In the genomic region with DNA sequence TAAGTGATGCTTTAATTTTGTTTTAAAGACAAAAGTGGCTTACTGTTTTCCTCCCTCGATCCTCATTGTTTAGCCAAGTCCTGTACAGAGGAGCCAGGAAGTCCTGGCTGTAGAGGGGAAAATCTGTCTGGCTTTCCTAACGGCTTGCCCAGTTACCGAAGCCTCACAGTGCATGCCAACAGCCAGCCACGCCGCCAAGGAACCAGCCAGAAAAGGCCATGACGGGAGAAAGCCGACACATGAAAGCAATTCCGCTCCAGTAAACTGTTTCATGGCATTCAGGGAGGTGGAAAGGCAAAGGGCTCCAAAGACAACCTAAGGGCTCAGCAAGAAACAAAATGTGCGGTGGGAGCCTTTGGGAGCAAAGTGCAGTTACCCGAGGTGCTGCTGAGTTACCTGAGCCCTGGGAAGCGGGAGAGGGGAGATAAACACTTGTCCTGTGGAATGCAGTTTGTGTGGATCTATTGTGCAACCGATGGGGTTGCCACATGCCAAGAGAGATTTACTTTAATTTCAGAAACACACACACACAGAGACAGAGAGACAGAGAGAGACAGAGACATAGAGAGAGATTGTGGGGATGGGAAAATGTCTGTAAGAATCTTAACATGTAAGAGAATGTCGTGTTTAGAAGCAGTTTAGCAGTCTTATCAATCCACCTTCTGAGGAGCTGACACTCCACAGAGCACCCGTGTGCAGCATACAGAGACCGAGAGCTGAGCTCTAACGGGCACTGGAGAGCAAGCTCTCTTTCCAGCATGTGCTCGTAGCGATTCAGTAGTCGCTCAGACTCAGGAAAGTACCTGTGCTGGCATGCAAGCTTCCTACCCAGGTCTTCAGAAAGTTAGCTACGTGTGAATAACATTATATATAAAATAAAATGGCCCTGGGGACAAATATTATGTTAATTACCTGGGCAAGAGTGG, we compare ENCODE assay signal across 10 mouse cellular contexts.
A peak's percentile ranks its signal among the peaks of the same experiment; 100 is the strongest.
DNase-seq lines count a peak whose midpoint lies in the region; ATAC-seq lines count a peak whose summit lies in the region.
"Had no signal": no experiment of that assay in that cellular context is flagged by ENCODE, and none has a peak within 500 bp of the region (broad histone marks: within the 10 kb centered on the region; RNA-seq: fewer than 3 reads in every experiment).

No protein-coding gene starts in this region.

- no peak overlapping the region for H3K9ac ChIP-seq in hindbrain, embryonic 16.5 days (ENCODE audit: low read depth, low read length)
- no peak overlapping the region for H3K9ac ChIP-seq in hindbrain, embryonic 12.5 days
- peak overlapping the region; percentile 40; the same call in 1 of the 2 replicates for H3K9ac ChIP-seq in embryonic facial prominence, embryonic 13.5 days
- H3K9ac ChIP-seq in limb, embryonic 13.5 days = no peak overlapping the region

- H3K27me3 ChIP-seq in hindbrain, embryonic 16.5 days (replicated peaks; ENCODE audit: control insufficient read depth, insufficient read depth, low read length) = no peaks in the 10 kb centered on the region
- no peaks in the 10 kb centered on the region for H3K27me3 ChIP-seq in hindbrain, embryonic 12.5 days
- no peaks in the 10 kb centered on the region for H3K27me3 ChIP-seq in embryonic facial prominence, embryonic 13.5 days
- H3K27me3 ChIP-seq in limb, embryonic 13.5 days = no peaks in the 10 kb centered on the region

- ATAC-seq in hindbrain, embryonic 16.5 days = peak; percentile 65; the same call in 1 of the 2 replicates
- ATAC-seq in hindbrain, embryonic 12.5 days (ENCODE audit: low FRiP score) = no peak
- ATAC-seq in embryonic facial prominence, embryonic 13.5 days (ENCODE audit: insufficient number of reproducible peaks, insufficient read depth, low FRiP score, low TSS enrichment, low read depth) = no peak
- no peak for ATAC-seq in limb, embryonic 13.5 days (ENCODE audit: low FRiP score, low read depth)
- ATAC-seq in frontal cortex, adult (ENCODE audit: low TSS enrichment) = no peak

- DNase-seq in brain, adult 2 months (ENCODE audit: low read depth, low spot score) = peak; percentile 1
- no peak for DNase-seq in spleen, postnatal 36 days (ENCODE audit: low spot score in 2 of 2)
- no peak for DNase-seq in spleen, postnatal 10 days (ENCODE audit: low spot score in 2 of 2)
- DNase-seq: right cerebral cortex, adult 18-20 months; thymus, postnatal 25 days had no signal

- no peak overlapping the region for H3K4me3 ChIP-seq in hindbrain, embryonic 16.5 days (ENCODE audit: low read length)
- H3K4me3 ChIP-seq in hindbrain, embryonic 12.5 days = no peak overlapping the region
- H3K4me3 ChIP-seq in embryonic facial prominence, embryonic 13.5 days = no peak overlapping the region
- H3K4me3 ChIP-seq in limb, embryonic 13.5 days = no peak overlapping the region

- no peaks in the 10 kb centered on the region for H3K4me1 ChIP-seq in hindbrain, embryonic 16.5 days (ENCODE audit: control insufficient read depth, insufficient read depth, low read depth, low read length)
- no peaks in the 10 kb centered on the region for H3K4me1 ChIP-seq in hindbrain, embryonic 12.5 days
- peaks cover 22% of the 10 kb centered on the region for H3K4me1 ChIP-seq in embryonic facial prominence, embryonic 13.5 days
- peaks cover 21% of the 10 kb centered on the region for H3K4me1 ChIP-seq in limb, embryonic 13.5 days

- H3K4me2 ChIP-seq in hindbrain, embryonic 16.5 days (ENCODE audit: low read length) = 0 out of 2 replicates have a peak overlapping the region, but pooled peaks have one; percentile 1
- no peak overlapping the region for H3K4me2 ChIP-seq in hindbrain, embryonic 12.5 days (replicated peaks)
- peak overlapping the region; percentile 35; the same call in 1 of the 2 replicates for H3K4me2 ChIP-seq in embryonic facial prominence, embryonic 13.5 days
- H3K4me2 ChIP-seq in limb, embryonic 13.5 days (replicated peaks) = peak overlapping the region; percentile 46

- no peaks in the 10 kb centered on the region for H3K36me3 ChIP-seq in hindbrain, embryonic 16.5 days (ENCODE audit: control insufficient read depth, insufficient read depth, low read length)
- H3K36me3 ChIP-seq in hindbrain, embryonic 12.5 days = no peaks in the 10 kb centered on the region
- no peaks in the 10 kb centered on the region for H3K36me3 ChIP-seq in embryonic facial prominence, embryonic 13.5 days
- no peaks in the 10 kb centered on the region for H3K36me3 ChIP-seq in limb, embryonic 13.5 days

- 53% methylated on average over 20 of the region's 20 CpGs for WGBS in hindbrain, embryonic 16.5 days
- 71% methylated on average over 20 of the region's 20 CpGs for WGBS in hindbrain, embryonic 12.5 days
- WGBS in embryonic facial prominence, embryonic 13.5 days = 43% methylated on average over 20 of the region's 20 CpGs
- WGBS in limb, embryonic 13.5 days = 37% methylated on average over 20 of the region's 20 CpGs

- H3K9me3 ChIP-seq in hindbrain, embryonic 16.5 days (ENCODE audit: control insufficient read depth, low read length) = no peaks in the 10 kb centered on the region
- H3K9me3 ChIP-seq in hindbrain, embryonic 12.5 days (replicated peaks) = no peaks in the 10 kb centered on the region
- H3K9me3 ChIP-seq in embryonic facial prominence, embryonic 13.5 days = no peaks in the 10 kb centered on the region
- H3K9me3 ChIP-seq in limb, embryonic 13.5 days = peaks cover 7% of the 10 kb centered on the region; the same call in 1 of the 2 replicates

- H3K27ac ChIP-seq in hindbrain, embryonic 16.5 days (ENCODE audit: low read depth, low read length) = no peak overlapping the region
- H3K27ac ChIP-seq in hindbrain, embryonic 12.5 days = no peak overlapping the region
- H3K27ac ChIP-seq in embryonic facial prominence, embryonic 13.5 days = 0 out of 2 replicates have a peak overlapping the region, but pooled peaks have one; percentile 55
- H3K27ac ChIP-seq in limb, embryonic 13.5 days = no peak overlapping the region
